Mouse (Mus musculus): ENCODE measurements at regions not wholly inside any gene's neighbourhood (a gene's known extent, or its start where the extent isn't known, plus 50 kb on each side); places are given as distances from the start of the nearest gene placed in this dataset.

GRCm38 (mm10) chr7:70972023-70972400 is 379.3 kb downstream of the Gm10295 start:
- Histone ChIP-seq H3K9me3 (ENCODE audit: low read length) (no peaks in the 10 kb centered on the region), H3K4me2 (ENCODE audit: low read depth) (no peak overlapping the region), H3K9ac (no peak overlapping the region), H3K36me3 (ENCODE audit: insufficient read depth) (no peaks in the 10 kb centered on the region), H3K27ac (ENCODE audit: low read depth, low read length) (no peak overlapping the region), H3K4me3 (ENCODE audit: low read depth, low read length) (no peak overlapping the region), H3K27me3 (ENCODE audit: insufficient read depth, low read length) (no peaks in the 10 kb centered on the region), H3K4me1 (ENCODE audit: insufficient read depth) (no peaks in the 10 kb centered on the region)
- 77% methylated on average over 3 of the region's 3 CpGs for WGBS
- no peak for TF ChIP-seq CTCF (IDR thresholded peaks at IDR 0.05; ENCODE audit: low read depth)
- no peak for ATAC-seq
- no peak for DNase-seq

GRCm38 (mm10) chr7:70971323-70972022 is 379.8 kb downstream of the Gm10295 start:
- no peaks in the 10 kb centered on the region for H3K36me3 ChIP-seq (ENCODE audit: insufficient read depth)
- no peak overlapping the region for H3K9ac ChIP-seq
- no peak overlapping the region for H3K27ac ChIP-seq (ENCODE audit: low read depth, low read length)
- H3K9me3 ChIP-seq (ENCODE audit: low read length) = no peaks in the 10 kb centered on the region
- H3K4me2 ChIP-seq (ENCODE audit: low read depth) = no peak overlapping the region
- no peaks in the 10 kb centered on the region for H3K4me1 ChIP-seq (ENCODE audit: insufficient read depth)
- no peaks in the 10 kb centered on the region for H3K27me3 ChIP-seq (ENCODE audit: insufficient read depth, low read length)
- DNase-seq (no peak), ATAC-seq (no peak)
- H3K4me3 ChIP-seq (ENCODE audit: low read depth, low read length) = no peak overlapping the region
- no peak for TF ChIP-seq CTCF (IDR thresholded peaks at IDR 0.05; ENCODE audit: low read depth)
- WGBS = 21% methylated on average over 6 of the region's 6 CpGs

- TF ChIP-seq CTCF (IDR thresholded peaks at IDR 0.05; ENCODE audit: low read depth) = no peak
- Histone ChIP-seq H3K4me2 (ENCODE audit: low read depth) (no peak overlapping the region), H3K27ac (ENCODE audit: low read depth, low read length) (no peak overlapping the region), H3K9me3 (ENCODE audit: low read length) (no peaks in the 10 kb centered on the region), H3K4me3 (ENCODE audit: low read depth, low read length) (no peak overlapping the region), H3K4me1 (ENCODE audit: insufficient read depth) (no peaks in the 10 kb centered on the region), H3K27me3 (ENCODE audit: insufficient read depth, low read length) (no peaks in the 10 kb centered on the region), H3K9ac (no peak overlapping the region), H3K36me3 (ENCODE audit: insufficient read depth) (no peaks in the 10 kb centered on the region)
- DNase-seq = peak; percentile 5
- ATAC-seq = no peak
- WGBS = 59% methylated on average over 4 of the region's 4 CpGs
These were observed 398.8 kb downstream of the Gm10295 start for GRCm38 (mm10) chr7:70952318-70952959.

- Histone ChIP-seq H3K36me3 (ENCODE audit: insufficient read depth) (no peaks in the 10 kb centered on the region), H3K4me3 (ENCODE audit: low read depth, low read length) (no peak overlapping the region), H3K27ac (ENCODE audit: low read depth, low read length) (no peak overlapping the region), H3K4me2 (ENCODE audit: low read depth) (no peak overlapping the region), H3K9me3 (ENCODE audit: low read length) (no peaks in the 10 kb centered on the region), H3K9ac (no peak overlapping the region), H3K27me3 (ENCODE audit: insufficient read depth, low read length) (no peaks in the 10 kb centered on the region), H3K4me1 (ENCODE audit: insufficient read depth) (no peaks in the 10 kb centered on the region)
- 83% methylated on average over 5 of the region's 5 CpGs for WGBS
- ATAC-seq (no peak), DNase-seq (no peak)
- no peak for TF ChIP-seq CTCF (IDR thresholded peaks at IDR 0.05; ENCODE audit: low read depth)
These were observed 403.0 kb downstream of the Gm10295 start for GRCm38 (mm10) chr7:70948281-70948680.

- no peak for TF ChIP-seq CTCF (IDR thresholded peaks at IDR 0.05; ENCODE audit: low read depth)
- H3K27ac ChIP-seq (ENCODE audit: low read depth, low read length) = no peak overlapping the region
- H3K9me3 ChIP-seq (ENCODE audit: low read length) = no peaks in the 10 kb centered on the region
- no peaks in the 10 kb centered on the region for H3K4me1 ChIP-seq (ENCODE audit: insufficient read depth)
- H3K36me3 ChIP-seq (ENCODE audit: insufficient read depth) = no peaks in the 10 kb centered on the region
- no peak overlapping the region for H3K4me2 ChIP-seq (ENCODE audit: low read depth)
- H3K4me3 ChIP-seq (ENCODE audit: low read depth, low read length) = no peak overlapping the region
- H3K27me3 ChIP-seq (ENCODE audit: insufficient read depth, low read length) = no peaks in the 10 kb centered on the region
- ATAC-seq (no peak), DNase-seq (no peak)
- H3K9ac ChIP-seq = no peak overlapping the region
- 56% methylated on average over 2 of the region's 2 CpGs for WGBS
These were observed 405.0 kb downstream of the Gm10295 start for GRCm38 (mm10) chr7:70946260-70946659.

- no peak overlapping the region for H3K4me3 ChIP-seq (ENCODE audit: low read depth, low read length)
- no peak overlapping the region for H3K9ac ChIP-seq
- H3K4me1 ChIP-seq (ENCODE audit: insufficient read depth) = no peaks in the 10 kb centered on the region
- no peak for ATAC-seq
- TF ChIP-seq CTCF (IDR thresholded peaks at IDR 0.05; ENCODE audit: low read depth) = no peak
- no peak overlapping the region for H3K27ac ChIP-seq (ENCODE audit: low read depth, low read length)
- WGBS = 40% methylated on average over 6 of the region's 6 CpGs
- no peaks in the 10 kb centered on the region for H3K27me3 ChIP-seq (ENCODE audit: insufficient read depth, low read length)
- no peak overlapping the region for H3K4me2 ChIP-seq (ENCODE audit: low read depth)
- no peak for DNase-seq
- H3K36me3 ChIP-seq (ENCODE audit: insufficient read depth) = no peaks in the 10 kb centered on the region
- H3K9me3 ChIP-seq (ENCODE audit: low read length) = no peaks in the 10 kb centered on the region
These were observed 420.4 kb downstream of the Gm10295 start for GRCm38 (mm10) chr7:70930911-70931310.

GRCm38 (mm10) chr7:70929935-70930334 is 421.4 kb downstream of the Gm10295 start:
- no peak overlapping the region for H3K9ac ChIP-seq
- peak overlapping the region; percentile 6; the same call in 1 of the 2 replicates for H3K4me3 ChIP-seq (ENCODE audit: low read depth, low read length)
- ATAC-seq = peak; percentile 65; the same call in 1 of the 2 replicates
- 12% methylated on average over 11 of the region's 11 CpGs for whole genome bisulfite sequencing
- H3K36me3 ChIP-seq (ENCODE audit: insufficient read depth) = no peaks in the 10 kb centered on the region
- H3K27ac ChIP-seq (ENCODE audit: low read depth, low read length) = no peak overlapping the region
- H3K27me3 ChIP-seq (ENCODE audit: insufficient read depth, low read length) = no peaks in the 10 kb centered on the region
- peak overlapping the region; percentile 38 for H3K4me2 ChIP-seq (ENCODE audit: low read depth)
- peak; percentile 24 for DNase-seq
- TF ChIP-seq CTCF (IDR thresholded peaks at IDR 0.05; ENCODE audit: low read depth) = no peak
- H3K4me1 ChIP-seq (ENCODE audit: insufficient read depth) = no peaks in the 10 kb centered on the region
- no peaks in the 10 kb centered on the region for H3K9me3 ChIP-seq (ENCODE audit: low read length)
